Mouse (Mus musculus): ENCODE measurements around the gene Cpsf2. TPM values are rescaled to one million over a fixed set of nuclear protein-coding genes. Genes with fewer than 3 reads are reported as not detected.

Cpsf2 gene
- total RNA-seq, 4 experiments from 2014 or later, result 8.8 to 10.7 (median 10.0) TPM

DNA sequence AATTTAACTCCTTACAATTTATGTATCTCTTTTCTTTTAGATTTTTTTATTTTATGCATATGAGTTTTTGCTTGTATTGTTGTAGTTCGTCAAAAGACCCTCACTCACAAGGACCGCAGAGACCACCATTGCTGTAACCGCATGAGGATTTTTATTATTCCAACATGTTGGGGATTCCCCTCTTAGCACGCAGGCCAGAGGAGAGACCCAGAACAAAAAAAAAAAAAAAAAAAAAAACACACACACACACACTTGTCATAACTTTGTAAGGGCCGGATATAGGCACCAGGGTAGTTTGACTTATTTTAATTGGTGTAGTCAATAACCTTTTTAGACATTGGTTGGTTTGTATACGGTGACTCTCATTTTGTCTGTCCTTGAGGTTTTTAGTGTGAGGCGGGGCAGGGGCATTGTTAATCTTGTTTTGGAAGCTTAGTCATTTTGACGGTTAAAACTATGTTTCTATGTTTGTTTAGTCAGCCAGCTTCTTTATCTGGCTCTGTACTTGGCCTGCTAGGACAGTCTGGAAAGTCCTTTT, 3.5 kb downstream of the Cpsf2 start:
- DNase-seq (ENCODE audit: low spot score in 2 of 2), result no peak

GRCm38 (mm10) chr12:101980266-101980665, 4.5 kb downstream of the Cpsf2 start:
- no peak for DNase-seq (ENCODE audit: low spot score in 2 of 2)

DNA sequence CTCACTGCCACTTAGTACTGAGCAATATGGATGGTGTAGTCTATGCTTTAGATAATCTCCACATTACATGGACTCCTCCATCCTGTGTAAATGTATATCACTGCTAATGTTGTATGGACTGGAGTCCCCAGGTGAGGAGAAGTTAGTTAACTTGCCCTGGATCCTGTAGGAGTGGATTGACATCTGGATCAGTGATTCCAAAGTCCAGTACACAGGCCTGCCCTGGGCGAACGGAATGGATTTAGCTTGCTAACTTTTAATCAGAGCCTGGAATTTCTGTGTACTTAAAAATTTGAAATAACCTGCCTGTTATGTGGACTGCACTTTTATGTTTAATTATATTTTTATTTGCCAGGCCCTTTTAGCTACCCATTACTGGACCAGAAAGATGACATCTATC, 5.8 kb downstream of the Cpsf2 start:
- DNase-seq (ENCODE audit: low spot score in 2 of 2), result no peak

GRCm38 (mm10) chr12:101982977-101983376, 7.2 kb downstream of the Cpsf2 start:
- DNase-seq (ENCODE audit: low spot score in 2 of 2), result no peak

GRCm38 (mm10) chr12:101985110-101985509, 9.3 kb downstream of the Cpsf2 start:
- no peak for DNase-seq (ENCODE audit: low spot score in 2 of 2)

DNA sequence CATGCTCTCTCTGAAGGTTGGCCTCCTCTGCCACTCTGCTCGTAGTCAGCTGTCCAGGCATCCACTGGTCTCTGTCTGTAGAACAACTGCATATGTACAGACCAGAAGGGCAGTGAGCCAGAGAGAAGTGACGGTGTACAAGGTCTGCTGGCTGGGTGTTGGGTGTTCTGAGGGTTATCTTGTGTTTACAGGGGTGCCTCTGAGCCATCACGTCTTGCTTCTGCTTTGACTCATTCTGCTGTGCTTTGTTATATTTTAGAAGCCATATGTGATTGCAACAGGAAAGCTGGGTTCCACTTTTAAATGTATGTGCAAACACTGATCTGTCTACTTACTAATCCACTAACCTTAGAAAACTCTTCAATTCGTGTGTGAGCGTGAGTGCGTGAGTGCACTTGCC, 11.9 kb downstream of the Cpsf2 start:
- no peak for DNase-seq (ENCODE audit: low spot score in 2 of 2)

- no peak for DNase-seq (ENCODE audit: low spot score in 2 of 2)
Measured at GRCm38 (mm10) chr12:101994576-101995467, 19.0 kb downstream of the Cpsf2 start.

GRCm38 (mm10) chr12:101998929-101999328, 23.1 kb downstream of the Cpsf2 start:
- DNase-seq (ENCODE audit: low spot score in 2 of 2), result no peak

DNA sequence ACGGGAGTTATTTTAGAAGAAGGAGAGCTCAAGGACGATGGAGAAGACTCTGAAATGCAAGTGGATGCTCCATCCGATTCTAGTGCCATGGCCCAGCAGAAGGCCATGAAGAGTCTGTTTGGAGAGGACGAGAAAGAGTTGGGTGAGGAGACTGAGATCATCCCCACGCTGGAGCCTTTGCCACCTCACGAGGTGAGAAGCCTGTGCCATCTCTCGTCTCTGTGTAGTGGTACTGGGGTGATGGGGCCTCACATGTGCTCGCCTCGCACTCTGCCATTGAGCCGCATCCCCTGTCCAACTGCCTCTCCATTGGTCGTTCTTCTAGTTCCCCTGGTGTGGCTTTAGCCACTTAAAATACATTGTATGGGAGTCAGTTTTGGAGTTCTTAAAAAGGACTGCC, 25.0 kb downstream of the Cpsf2 start:
- no peak for DNase-seq (ENCODE audit: low spot score in 2 of 2)

DNA sequence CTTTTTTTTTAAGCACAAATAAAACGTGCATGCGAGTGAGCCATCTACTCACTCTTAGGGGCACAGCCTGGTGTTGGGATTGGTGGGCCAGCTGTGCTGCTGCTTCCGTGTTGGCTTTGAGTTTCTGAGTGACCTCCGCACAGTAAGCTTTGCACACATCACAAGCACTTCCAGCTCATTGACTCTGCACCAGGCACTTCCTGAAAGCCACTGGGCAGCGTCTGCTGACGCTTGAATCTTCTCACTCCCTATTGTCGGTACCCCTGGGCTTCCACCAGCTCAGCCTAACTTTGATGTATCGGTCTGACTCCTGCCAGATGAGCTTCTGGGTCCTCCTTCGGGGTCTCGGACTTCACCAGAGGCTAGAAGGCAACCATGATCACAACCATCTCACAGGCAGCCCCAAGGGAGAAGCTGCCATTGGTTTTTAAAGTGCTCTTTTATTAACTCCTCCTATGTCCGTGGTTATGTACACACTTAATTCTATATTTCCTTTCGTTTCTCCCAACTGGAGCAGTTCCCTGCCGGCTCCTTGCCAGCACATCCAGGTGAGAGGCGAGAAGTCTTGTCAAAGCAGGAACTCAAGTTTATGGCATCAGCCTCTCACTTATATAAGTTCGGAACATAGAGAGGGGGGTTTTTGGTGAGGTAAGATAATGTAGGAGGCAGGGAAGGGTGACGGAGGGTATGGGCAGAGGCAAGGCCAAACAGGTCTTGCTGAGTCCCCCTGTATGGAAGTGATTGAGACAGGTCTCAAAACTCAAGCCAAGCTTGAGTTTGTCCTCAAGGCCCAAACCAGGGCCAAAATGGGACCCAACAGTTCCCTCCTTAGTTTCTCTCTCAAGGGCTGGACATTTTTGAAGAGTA, 32.6 kb downstream of the Cpsf2 start:
- DNase-seq (ENCODE audit: low spot score in 2 of 2), result no peak

- DNase-seq (ENCODE audit: low spot score in 2 of 2), result no peak
Measured at GRCm38 (mm10) chr12:102009551-102009950, 33.8 kb downstream of the Cpsf2 start.

DNA sequence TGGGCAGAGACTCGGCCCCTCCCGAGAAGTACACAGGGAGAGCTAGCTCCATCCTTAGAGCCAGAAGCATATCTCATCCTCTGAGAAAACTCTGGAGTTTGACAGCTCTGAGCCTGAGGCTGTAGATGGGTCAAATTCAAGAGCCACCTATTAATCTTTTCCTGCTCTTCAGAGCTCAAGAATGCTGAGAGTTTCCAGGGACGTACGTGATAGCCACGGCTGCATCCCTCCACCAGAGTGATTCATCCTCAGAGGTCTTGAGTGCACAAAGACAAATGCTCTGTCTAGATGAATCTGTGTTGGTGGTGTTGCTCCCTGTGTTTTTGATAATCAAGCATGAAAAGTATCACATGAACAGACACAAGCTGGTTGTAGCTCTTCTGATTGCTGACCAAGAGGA, 38.6 kb downstream of the Cpsf2 start:
- DNase-seq (ENCODE audit: low spot score in 2 of 2), result no peak

- DNase-seq (ENCODE audit: low spot score in 2 of 2), result no peak
Measured at GRCm38 (mm10) chr12:102015127-102015526, 39.3 kb downstream of the Cpsf2 start.

- no peak for DNase-seq (ENCODE audit: low spot score in 2 of 2)
Measured at GRCm38 (mm10) chr12:102021923-102022322, 46.1 kb downstream of the Cpsf2 start.

DNA sequence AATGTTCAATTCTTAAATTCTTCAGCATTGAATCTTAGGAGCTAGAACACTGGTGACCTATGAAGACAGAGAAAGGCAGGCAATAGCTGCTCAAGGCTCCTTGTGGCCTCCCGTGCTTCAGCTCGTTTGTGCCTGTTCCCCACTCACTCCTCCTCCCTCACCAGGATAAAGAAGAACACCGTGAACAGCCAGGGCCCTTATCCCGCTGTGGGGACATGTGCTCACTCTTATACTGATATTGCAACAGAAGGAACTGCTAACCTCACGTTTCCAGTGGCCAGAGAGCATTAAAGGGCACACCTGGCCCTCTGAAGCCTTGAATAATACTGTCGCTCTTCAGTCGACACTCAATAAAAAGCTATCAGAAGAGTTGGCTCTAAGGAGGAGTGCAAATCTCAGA, 53.4 kb downstream of the Cpsf2 start:
- no peak for DNase-seq (ENCODE audit: low spot score in 2 of 2)

- no peak for DNase-seq (ENCODE audit: low spot score in 2 of 2)
Measured at GRCm38 (mm10) chr12:102029892-102030446, 54.2 kb downstream of the Cpsf2 start.

- no peak for DNase-seq (ENCODE audit: low spot score in 2 of 2)
Measured at GRCm38 (mm10) chr12:102034934-102035333, 59.1 kb downstream of the Cpsf2 start.

DNA sequence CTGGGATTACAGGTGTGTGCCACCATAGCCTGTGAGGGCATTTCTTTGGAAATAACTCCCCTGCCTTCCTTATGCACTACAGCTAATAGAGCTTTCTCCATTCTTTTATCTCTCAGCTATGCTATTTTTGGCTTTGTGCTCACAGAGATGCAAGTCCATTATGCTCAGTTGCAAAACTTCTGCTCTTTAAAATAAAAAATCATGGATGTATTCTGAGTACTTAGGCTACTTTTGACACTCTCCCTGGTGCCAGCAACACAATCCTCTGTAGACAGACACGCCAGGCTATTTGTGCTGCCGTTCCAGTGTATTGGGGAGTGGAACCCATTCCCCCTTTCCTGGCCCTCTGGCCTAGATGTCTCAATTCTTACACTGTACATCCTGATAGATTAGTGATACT, 64.1 kb downstream of the Cpsf2 start:
- no peak for DNase-seq (ENCODE audit: low spot score in 2 of 2)

DNA sequence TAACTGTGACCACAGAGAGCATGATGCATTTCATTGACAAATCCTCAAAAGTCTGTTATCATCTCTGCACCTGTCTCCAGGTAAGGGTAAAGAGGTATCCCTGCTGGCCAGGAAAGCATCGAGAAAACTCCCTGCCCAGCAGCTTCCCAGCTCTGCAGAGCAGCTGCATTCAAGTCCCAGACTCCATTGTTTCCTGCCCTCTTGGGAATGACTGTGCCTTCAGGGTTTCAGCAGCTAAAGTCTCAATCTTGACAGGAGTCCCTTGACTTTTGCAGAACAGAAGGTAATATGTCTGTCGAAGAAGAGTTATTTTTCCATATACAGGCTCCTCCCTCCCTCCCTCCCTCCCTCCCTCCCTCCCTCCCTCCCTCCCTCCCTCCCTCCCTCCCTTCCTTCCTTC, 65.9 kb downstream of the Cpsf2 start:
- DNase-seq (ENCODE audit: low spot score in 2 of 2), result no peak

DNA sequence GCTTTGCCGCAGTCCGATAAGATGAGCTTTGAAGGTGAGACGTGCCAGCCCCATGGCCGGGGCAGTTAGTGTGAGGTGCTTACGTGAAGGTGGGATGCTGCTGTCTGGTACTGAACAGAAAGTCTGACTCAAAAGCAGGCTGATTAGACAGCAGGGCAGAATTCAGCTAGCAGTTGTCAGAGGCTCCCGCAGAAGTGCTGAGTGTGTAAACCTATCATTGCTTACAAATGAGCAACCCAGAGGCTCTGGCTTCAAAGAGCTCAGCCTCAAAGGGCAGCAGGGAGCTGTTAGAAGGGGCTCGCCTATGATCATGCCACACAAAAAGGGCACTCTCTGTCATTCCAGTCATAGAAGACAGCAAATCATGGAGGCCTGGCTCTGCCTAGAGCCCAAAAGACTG, 66.5 kb downstream of the Cpsf2 start:
- DNase-seq (ENCODE audit: low spot score in 2 of 2), result no peak

DNA sequence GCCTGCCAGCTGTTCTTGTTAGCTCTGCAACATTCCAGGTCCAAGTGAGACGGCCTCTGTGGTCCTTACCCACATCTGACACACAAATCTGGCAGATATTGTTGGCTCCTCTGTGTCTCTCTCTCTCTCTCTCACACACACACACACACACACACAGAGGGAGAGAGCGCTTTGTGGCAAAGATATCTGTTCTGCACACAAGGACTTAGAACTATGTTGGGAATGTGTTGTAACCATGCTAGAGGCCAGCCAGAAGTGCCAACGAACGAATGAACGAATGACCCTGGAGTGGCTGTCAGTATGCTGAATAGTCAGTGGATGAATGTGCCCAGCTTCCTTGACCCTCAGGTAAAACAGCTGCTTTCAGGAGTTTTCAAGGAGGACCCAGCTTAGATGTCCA, 68.1 kb downstream of the Cpsf2 start:
- no peak for DNase-seq (ENCODE audit: low spot score in 2 of 2)

- no peak for DNase-seq (ENCODE audit: low spot score in 2 of 2)
Measured at GRCm38 (mm10) chr12:102054155-102054554, 78.4 kb downstream of the Cpsf2 start.

Data from gastrocnemius, adult 8-10 months (tissue).